Mouse (Mus musculus): ENCODE measurements around the gene P2ry2.

Gene P2ry2

DNA sequence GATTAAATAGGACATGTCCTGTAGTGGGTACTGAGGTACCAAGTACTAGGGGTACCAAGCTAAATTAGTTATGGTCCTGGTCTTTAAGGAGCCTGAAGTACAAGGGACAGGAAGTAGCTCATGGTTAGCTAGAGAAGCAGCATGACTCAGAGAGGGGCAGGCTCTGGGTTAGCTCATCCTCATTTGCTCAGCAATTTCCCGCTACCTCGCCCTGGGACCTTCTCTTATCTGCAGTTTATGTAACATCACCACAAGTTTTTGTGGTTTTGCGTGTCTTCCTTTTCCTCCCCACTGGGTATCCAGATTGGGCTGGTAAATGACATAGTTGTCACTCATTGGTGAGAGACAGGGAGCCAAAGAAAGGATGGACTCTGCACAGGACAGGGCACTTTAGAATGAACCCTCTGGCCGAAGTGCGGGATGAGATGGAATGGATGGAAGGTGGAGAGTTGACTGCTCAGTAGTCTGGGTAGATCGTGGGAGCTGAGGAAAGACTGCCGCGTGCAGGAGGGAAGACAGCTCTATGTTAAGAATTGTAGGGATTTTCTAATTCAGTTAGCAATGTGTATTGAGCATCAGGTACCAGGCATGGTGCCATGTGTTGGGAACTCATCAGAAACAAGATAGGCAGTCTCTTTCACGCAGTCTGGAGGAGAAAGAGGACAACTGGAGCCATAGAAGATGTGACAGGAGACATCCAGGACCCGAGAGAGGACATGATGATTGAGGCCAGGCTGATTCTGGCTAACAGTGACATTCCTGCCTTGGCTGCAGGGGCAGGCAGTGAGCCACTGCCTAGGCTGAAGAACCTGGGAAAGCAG, 15.2 kb upstream of the P2ry2 start:
- no peak for DNase-seq (ENCODE audit: low read depth, low spot score)

DNA sequence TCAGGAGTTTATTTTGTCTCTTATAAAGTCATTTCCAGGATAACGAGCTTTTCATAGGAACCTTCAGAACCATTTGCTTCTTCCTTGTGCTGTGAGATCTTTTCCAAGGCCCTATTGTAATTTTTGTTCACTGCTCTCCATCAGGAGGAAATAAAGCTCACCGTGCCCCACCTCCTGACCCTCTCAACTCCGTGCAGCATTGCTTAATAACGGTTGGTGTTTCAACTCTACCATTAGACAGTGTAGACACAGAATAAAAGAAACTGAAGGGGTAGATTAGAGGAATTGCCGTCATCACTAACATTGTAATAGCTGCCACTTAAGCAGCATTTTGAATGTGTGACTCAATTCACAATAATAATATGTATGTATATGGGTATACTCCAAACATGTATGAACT, 14.2 kb upstream of the P2ry2 start:
- DNase-seq (ENCODE audit: low read depth, low spot score): no peak

DNA sequence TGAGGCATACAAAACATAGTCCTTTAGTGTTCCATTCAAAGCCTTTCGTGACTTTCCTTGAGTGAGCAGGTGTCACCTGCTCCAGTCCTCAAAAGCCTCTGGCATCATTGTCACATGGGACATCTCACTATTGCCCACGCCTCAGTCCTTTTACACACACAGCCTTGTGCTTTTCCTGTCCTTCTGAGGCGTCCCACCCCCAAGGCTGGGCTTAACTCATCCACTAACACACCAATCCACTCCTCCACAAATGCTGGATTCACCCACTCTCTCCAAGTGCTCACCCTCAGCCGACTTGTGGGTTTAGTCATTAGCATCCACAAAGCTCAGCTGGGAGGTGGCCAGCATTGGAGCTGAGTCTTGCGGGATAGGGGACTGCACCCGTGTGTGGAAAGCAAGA, 4.8 kb upstream of the P2ry2 start:
- no peak for DNase-seq (ENCODE audit: low read depth, low spot score)

DNA sequence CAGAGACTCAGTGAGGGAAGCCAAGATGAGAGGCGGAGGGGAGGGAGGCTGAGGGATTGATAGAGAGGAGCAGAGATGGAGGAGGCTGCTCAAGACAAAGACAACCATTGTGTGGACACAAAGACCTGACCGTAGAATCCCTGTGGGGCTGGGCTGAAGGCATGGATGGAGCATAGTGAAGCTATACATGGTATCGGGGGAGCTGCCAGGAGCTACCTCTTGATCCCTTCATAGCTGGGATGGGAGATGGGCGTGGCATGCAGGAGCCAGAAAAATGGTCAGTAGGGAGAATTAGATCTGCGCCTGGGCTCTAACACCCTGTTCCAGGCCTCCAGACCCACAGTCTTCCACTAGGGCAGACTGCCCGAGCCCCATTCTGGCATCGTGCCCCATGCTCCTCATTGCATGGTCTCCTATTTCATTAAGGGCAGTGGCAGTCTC, 4.4 kb upstream of the P2ry2 start:
- no peak for DNase-seq (ENCODE audit: low read depth, low spot score)

DNA sequence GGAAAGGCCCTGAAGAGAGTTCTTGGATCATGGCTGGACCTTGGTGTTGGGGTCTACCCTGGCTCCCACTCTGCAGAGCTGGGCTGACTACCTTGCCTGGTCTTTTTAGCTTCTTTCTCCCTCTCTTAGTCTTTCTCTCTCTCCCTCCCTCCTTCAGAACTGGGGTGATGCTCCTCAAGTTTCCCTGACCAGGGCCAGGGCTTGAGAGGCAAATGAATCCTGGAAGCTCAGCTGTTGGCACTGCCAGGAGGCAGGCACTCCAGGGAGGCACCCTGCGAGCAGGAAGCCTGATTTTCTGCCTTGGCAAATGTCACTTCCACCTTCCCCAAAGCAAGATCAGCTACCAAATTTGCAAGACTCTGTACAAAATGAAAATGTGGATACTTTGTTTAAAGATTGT, 2.3 kb upstream of the P2ry2 start:
- no peak for DNase-seq (ENCODE audit: low read depth, low spot score)

DNA sequence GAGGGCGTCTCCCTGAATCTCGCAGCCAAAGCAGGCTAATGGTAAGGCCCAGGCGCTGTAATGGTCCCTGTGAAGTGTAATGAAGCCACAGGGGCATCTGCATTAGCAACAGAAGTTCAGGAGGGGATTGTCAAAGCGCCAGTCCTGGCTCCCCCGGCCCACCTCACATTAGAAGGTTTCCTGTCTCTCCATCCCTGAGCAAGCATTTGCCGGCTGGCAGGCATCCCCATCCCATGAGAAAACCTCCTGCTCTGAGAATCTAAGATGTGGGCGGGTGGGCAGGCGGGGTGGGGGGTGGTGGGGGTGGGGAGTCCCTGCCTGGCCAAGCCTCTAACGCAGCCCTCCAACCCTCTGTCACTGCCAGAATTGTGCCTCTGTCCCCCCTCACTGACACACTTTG, 1.4 kb upstream of the P2ry2 start:
- DNase-seq (ENCODE audit: low read depth, low spot score): no peak

DNA sequence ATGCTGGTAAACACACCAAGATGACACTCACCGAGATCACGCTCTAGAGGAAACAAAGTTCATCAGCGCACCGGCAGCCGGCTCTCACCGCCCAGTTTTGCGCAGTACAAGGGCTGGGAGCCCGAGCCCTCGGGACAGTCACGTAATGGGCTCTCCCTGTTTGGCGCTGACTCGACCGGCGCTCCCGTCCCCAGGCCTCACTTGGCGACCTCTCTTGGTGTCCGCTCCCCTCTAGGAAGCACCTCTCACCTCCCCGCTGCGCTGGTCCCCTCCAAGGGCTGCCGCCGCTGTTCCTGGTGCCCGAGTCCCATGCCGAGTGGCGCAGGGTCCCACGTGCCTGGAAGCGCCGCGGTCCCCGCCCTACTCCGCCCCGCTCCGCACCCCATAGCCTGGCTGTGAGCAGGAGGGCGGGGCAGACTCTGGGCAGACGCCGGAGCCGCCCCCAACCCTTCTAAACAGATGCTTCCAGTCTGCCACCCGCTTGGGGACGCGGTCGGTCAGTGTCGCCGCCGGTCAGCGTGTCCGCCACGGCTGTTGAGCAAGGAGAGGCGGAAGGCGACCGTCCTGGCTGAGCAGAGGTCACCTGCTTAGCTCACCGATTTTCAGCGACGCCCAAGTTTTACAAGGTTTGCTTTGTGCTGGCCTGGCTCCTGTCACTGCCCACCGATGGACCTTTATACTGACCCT, 842 bp downstream of the P2ry2 start:
- DNase-seq (ENCODE audit: low read depth, low spot score): no peak

DNA sequence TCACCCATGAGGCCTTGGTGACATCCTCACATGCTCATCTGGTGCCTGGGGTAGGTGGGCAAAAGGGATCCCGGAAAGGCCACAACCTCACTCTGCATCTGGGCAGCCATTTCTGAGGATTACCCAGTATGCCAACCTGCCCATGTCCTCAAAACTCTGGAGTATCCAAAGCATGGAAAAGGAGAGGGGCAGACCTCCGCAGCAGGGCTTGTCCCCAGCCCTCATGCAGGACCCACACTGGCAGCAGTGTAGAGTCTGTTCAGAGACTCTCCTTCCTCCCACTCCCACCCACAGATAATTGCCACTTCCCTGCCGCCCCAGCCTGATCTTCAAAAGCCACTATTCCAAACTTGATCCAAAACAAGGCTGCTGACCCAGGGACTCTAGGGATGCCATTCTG, 1.9 kb downstream of the P2ry2 start:
- no peak for DNase-seq (ENCODE audit: low read depth, low spot score)

DNA sequence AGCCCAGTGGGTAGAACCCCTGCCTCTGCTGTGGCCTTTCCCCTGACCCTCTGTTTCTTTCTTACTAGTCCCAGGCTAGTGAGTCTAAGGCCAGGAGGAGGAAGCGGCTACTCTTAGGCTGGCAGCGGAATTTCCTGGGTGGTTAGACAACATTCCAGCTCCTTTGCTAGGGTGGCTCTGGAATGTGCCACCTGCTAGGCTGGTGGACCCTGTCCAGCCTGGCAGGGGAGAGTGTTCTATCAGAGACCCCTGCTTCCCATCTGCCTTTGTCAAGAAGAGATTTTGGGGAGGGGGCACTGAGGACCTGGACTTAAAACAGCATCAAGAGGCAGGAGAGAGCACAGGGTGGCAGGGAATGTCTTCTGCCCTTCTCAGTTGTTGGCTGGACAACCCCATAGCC, 6.5 kb downstream of the P2ry2 start:
- no peak for DNase-seq (ENCODE audit: low read depth, low spot score)

DNA sequence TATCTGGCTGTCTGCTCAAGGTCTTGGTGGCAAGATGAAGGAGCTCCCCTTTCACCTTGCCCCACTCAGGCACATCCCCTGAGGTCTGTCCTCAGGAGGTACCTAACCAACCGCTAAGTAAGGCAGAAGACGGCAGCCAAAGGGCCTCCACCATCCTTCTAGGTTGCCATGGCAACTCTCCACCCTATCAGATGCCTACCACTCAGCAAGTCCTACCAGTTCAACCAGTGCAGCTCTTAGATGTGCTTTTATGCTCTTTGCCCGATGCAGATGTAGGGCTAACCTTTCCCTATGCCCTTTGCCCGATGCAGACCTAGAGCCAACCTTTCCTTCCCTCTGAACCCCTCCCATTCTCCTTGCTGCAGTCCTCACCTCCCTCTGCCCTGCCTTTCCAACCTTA, 7.5 kb downstream of the P2ry2 start:
- no peak for DNase-seq (ENCODE audit: low read depth, low spot score)

DNA sequence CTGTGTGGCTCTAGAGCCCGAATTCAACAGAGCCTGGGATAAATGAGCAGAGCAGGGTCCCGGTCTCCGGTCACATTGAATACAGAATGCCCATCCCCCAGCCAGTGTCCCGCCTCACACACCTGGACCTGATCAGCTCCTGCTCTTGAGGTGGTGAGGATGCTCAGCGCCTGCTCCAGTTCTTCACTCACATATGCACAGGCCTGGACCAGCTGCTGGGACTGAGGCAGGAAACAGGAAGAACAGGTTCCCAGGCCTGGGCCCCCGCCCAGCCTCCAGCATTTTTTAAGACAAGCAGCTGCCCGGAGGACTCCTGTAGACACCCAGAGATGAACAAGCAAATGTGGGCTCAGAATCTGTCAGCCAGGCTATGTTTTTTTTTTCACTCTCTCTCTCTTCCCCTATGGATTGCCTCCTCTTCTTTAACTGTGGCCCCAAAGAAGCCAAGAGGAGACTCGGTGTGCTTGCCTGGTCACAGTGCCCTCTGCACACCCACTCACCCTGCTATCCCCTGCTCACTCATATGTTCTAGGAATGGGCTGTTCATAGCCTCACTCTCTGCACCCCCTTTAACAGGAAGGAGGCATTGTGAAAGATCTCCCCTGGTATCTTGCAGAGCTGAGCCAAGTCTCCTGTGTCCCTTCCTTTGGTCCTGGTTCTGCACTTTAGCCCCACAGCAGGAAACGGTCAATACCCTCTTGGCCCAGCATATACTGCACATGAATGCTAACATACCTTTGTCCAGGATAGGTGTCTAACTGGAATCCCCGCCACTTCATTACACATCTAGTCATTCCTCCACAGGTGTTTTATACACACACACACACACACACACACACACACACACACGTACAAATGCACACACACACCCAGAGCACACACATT, 9.0 kb downstream of the P2ry2 start:
- DNase-seq (ENCODE audit: low read depth, low spot score): no peak

DNA sequence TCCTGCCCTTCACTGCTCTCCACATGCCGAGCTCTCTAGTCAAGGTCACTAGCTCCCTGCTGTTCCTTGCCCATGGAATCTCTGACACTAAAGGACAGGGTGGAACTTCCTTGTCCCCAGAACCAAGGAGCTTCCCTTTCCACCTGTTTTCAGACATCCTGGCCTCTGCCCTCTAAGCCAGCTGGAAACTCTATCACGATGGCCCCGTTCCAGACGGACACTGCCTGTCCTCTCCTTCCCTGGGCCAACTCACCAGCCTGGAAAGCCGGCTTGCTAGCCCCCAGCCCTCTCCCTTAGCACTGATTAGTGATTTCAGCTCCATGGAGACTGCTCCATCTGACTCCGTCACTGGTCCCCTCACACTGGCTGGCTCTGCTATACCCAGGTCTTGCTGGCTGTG, 10.4 kb downstream of the P2ry2 start:
- DNase-seq (ENCODE audit: low read depth, low spot score): no peak

DNA sequence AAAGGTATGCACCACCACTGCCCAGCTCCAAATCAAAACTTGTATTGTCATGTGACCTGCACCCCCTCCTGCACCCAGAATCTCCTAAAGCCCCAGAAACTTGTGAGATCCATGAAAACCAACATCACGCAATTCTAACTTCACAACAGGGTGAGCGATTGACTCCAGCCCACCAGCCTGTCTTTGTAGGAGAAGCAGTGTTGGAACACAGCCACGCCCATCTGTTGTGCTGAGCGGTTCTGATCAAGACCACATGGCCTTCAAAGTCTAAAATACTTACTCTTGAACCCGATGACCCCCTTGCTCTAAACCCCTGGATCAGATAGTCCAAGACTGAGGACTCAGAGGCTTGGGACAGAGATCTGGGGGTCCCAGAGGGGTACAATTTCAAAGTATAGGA, 13.0 kb downstream of the P2ry2 start:
- no peak for DNase-seq (ENCODE audit: low read depth, low spot score)

DNA sequence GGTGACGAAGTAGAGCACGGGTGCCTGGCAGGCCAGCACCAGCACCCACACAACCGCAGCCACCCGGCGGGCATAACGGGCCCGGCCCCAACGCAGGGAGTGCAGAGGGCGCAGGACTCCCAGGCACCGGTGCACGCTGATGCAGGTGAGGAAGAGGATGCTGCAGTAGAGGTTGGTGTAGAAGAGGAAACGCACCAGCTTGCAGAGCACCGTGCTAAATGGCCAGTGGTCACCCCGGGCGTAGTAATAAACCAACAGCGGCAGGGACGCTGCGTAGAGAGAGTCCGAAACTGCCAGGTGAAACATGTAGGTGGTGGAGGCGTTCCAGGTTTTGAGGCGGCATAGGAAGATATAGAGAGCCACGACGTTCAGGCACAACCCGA, 14.1 kb downstream of the P2ry2 start:
- DNase-seq (ENCODE audit: low read depth, low spot score): no peak

DNA sequence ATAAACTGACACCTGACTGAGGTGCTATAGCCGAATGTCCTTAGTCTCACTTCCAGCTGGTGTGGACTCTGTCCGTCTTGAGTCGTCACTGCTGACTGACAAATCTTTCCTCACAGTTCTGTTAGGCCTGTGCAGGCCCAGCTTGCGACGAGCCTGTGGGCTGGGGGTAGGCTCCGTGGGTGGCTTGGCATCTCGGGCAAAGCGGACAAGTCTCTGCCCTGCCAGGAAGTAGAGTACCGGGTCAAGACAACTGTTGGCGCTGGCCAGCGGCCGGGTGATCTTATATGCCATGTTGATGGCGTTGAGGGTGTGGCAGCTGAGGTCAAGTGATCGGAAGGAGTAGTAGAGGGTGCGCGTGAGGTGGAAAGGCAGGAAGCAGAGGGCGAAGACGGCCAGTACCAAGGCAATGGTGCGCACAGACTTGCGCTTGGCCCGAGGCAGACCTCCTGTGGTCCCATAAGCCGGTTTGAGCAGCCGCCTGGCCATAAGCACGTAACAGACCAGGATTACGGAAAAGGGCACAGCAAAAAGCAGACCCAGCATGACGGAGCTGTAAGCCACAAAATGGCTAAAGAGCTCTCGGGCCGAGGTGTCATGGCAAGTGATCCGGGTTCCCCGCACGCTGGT, 14.6 kb downstream of the P2ry2 start:
- DNase-seq (ENCODE audit: low read depth, low spot score): no peak

DNA sequence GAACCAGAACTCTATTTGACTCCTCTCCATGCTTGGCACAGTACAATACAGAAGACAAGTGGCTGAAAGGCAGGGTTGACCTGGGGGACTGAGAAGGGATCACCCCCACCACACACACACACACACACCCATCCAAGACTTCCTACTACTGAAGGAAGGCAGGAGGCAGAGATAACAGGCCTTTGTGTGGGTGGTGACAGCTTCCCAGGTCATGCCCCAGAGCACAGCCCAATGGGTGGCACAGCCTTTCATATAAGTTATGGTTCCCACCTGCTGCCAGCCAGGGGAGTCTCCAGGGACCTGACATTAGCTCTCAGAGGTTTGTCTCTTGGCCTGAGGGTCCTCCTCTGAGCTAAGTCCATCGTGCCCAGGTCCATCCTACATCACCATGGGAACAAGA, 15.5 kb downstream of the P2ry2 start:
- DNase-seq (ENCODE audit: low read depth, low spot score): no peak

DNA sequence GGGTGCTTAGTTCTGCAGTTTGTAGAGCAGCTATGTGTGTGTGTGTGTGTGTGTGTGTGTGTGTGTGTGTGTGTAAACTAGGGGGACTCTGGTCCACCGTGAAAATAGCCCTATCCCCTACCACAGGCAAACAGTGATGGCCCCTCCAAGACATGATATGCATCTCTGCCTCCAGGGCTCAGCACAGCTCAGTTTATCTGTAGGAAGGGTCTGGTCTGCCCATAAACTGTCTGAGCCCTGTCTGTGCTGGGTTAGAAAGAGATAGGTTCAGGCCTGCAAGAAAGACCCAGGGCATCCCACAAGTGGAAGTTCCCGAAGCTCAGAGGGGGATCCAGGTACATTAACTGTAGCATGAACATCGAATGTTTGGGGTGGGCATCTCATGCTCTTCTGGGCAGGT, 16.7 kb downstream of the P2ry2 start:
- DNase-seq (ENCODE audit: low read depth, low spot score): no peak

DNA sequence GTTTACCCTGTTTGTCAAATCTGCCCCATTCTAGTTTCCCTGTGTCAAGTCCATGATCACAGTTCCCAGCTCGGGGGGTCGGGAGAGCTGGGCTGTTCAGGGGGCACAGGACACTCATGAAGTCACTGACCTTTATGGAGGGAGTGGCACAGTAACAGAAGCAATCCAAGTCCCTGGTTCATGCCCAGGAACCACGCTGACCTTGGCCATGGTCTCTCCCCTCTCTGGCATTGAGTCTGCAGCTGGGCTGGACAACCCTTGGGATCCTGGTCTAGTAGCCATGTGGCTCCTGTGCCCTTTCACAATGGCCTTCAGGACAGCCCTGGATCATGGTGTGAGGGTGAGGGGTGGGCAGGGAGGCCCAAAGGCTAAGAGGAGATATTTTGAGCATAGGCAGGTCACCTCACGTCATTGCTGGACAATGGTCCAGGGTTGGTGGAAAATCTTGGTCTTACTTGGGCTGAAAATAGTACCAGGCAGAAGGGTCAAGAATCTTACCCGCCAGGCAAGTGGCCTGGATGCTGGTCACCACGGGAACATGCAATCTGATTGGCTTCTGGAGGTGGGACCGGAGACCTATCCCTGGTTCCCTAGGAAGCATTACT, 17.3 kb downstream of the P2ry2 start:
- no peak for DNase-seq (ENCODE audit: low read depth, low spot score)

DNA sequence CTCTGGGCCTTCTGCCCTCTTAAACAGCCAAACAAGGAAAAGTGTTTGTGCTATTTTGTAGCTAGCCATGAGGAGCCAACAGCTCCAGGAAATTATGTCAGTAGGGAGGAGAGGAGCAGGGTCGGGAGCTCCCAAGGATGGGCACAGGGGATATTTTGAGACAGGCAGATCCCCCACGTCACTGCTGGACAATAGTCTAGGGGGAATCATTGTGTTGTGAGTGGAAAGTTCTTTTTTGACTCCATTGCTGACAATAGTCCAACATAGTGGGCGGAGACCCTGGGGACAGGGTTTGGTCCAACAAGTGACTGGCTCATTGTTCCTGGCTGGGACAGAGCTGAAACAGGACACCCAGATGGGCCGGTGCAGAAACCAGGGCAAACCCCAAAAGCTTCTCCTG, 19.5 kb downstream of the P2ry2 start:
- DNase-seq (ENCODE audit: low read depth, low spot score): no peak

DNA sequence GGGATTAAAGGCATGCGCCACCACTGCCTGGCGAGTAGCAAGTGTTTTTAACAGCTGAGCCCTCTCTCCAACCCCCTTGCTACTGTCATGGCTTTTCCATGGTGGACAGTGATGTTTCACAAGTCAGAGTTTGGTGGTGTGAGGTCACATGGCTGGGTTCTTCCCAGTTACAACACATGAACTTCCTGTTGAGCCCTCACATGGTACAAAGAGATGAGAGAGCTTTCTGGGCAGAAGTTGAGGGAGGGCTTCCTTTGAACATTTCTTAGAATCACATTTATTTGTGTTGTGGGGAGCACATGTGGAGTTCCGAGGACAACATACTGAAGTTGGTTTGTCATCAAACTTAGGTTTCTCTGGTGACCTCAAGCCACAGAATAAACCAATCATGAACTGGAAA, 20.7 kb downstream of the P2ry2 start:
- DNase-seq (ENCODE audit: low read depth, low spot score): no peak

DNA sequence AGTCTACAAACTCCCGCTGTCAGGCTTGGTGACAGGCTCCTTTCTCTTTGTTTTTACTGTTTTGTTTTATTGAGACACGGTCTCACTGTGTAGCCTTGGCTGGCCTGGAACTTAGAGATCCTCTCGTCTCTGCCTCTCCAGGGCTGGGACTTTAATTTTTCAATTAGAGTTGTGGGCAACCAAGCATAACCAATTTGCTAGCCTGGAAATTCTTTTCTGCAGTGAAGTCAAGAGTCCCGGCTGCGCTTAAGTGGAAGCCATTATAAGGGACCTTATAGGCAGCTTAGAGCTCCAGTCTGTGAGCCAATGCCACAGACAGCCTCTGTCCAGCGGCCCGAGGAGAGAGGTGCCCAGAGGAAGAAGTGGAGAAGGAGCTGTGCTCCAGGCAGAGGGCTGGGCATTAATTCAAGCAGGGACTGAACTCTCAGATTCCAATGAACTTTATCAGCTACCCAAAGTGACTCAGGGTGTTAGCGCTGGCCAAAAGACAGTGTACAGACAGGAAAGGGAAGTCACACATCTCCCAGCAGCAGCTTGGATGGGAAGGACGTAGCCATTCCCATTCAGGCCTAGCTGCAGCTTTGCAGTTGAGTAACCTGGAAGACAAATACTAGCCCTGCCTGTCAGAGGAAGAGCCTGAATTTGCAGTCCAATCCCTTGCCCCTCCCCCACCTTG, 21.9 kb downstream of the P2ry2 start:
- DNase-seq (ENCODE audit: low read depth, low spot score): no peak
